Mouse (Mus musculus): ENCODE measurements at regions not wholly inside any gene's neighbourhood (a gene's known extent, or its start where the extent isn't known, plus 50 kb on each side); places are given as distances from the start of the nearest gene placed in this dataset.

DNA sequence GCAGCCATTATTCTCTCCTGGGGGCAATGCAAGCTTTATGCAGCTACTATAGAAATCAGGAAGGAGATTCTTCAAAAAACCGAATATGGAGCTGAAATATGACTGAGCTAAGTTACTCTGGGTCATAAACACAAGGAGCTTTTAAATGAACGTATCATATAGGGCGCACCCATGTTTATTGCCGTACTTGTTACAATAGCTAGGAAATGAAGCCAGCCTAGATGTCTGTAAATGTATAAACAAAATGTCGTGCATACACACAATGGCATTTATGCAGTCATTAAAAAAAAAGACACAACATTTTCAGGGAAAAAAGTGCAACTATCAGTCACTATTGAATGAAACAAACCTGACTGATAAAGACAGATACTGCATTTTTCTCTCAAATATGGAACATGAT lies 111.0 kb downstream of the Uchl5 start:
- DNase-seq: no peak
- intact Hi-C loops (cut with DNase I): no loop called here

DNA sequence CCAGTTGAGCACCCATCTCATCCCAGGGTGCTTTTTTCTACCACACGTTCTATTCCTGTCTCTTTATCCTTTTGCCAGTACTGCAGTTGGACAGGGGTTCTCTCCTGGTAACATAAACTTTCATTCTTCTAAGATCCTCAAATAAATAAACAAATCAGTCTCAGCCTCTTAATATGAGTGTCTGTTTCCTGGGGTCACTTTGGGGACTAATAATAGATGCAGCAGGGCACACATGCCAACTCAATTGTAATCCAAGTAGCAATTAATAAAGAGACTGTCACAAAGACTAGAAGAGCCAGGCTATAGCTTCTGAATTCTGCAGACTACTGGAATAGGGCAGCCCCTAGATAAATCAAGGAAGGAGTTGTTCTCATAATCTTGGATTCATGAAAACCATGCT lies 108.9 kb downstream of the Uchl5 start:
- DNase-seq: no peak
- intact Hi-C loops (cut with DNase I): no loop called here

- intact Hi-C loops (cut with DNase I): no loop called here
- no peak for DNase-seq
Measured at GRCm38 (mm10) chr1:143881192-143881591, 104.1 kb downstream of the Uchl5 start.

- no peak for DNase-seq
- intact Hi-C loops (cut with DNase I): no loop called here
Measured at GRCm38 (mm10) chr1:143879622-143880021, 102.5 kb downstream of the Uchl5 start.

DNA sequence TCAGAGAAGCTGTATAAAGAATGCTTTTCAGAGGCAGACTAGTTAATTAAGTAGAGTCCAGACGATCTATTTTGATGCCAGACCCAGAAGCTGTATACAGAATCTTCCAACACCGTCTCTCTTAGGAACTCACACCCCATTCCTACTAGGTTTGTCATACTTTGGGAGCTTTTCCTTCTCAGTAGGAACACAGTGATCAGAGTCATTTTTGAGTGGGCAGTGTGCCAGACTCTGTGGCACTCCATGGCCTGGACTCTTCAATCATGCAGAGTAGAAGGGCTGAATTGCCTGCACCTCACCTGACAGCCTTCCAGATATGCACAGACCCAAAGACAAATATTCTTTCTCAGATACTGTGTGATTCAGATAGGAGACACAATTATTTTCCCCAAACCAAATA lies 101.2 kb downstream of the Uchl5 start:
- intact Hi-C loops (cut with DNase I): no loop called here

GRCm38 (mm10) chr1:143860319-143860718 lies 83.2 kb downstream of the Uchl5 start:
- intact Hi-C loops (cut with DNase I): no loop called here
- DNase-seq: no peak

More for the DNA sequence above, 101.2 kb downstream of the Uchl5 start:
- DNase-seq: peak in 1 of 2 experiments; percentile 11

GRCm38 (mm10) chr1:143858532-143858931 lies 81.5 kb downstream of the Uchl5 start:
- DNase-seq: no peak
- intact Hi-C loops (cut with DNase I): no loop called here
